Mouse (Mus musculus) hindbrain, embryonic 16.5 days (tissue): ENCODE measurements around the gene Rab7b. TPM values are rescaled to one million over a fixed set of nuclear protein-coding genes. Genes with fewer than 3 reads are reported as not detected.

Experiments used
- ATAC-seq: fragments of 200-750 bp; cut with Nextera tagmentation; 2 replicates; pipeline ENCODE4 v1.8.0; 2017; ENCODE audit warnings: moderate TSS enrichment, moderate library complexity
- H3K27ac ChIP-seq: fragments of 300-500 bp; sonication (generic); 2 replicates; pipeline ENCODE4 v1.5.1; 2014; ENCODE audit warnings: low read depth, mild to moderate bottlenecking, control low read depth, low read length, moderate library complexity
- H3K27me3 ChIP-seq: fragments of 300-500 bp; sonication (generic); replicated peaks from 2 replicates; pipeline ENCODE4 v1.6.1; 2014; ENCODE audit warnings: low read length; ENCODE audit not compliant: control insufficient read depth, insufficient read depth
- H3K36me3 ChIP-seq: fragments of 300-500 bp; sonication (generic); 2 replicates; pipeline ENCODE4 v1.6.1; 2014; ENCODE audit warnings: mild to moderate bottlenecking, low read length, moderate library complexity, mixed read lengths; ENCODE audit not compliant: control insufficient read depth, insufficient read depth
- H3K4me1 ChIP-seq: fragments of 300-500 bp; sonication (generic); 2 replicates; pipeline ENCODE4 v1.6.1; 2014; ENCODE audit warnings: low read depth, low read length; ENCODE audit not compliant: control insufficient read depth, insufficient read depth
- H3K4me2 ChIP-seq: fragments of 300-500 bp; sonication (generic); 2 replicates; pipeline ENCODE4 v1.6.1; 2014; ENCODE audit warnings: mild to moderate bottlenecking, low read length, control low read depth, moderate library complexity
- H3K4me3 ChIP-seq: fragments of 300-500 bp; sonication (generic); 2 replicates; pipeline ENCODE4 v1.5.1; 2014; ENCODE audit warnings: mild to moderate bottlenecking, low read length, control low read depth, moderate library complexity
- H3K9ac ChIP-seq: fragments of 300-500 bp; sonication (generic); 2 replicates; pipeline ENCODE4 v1.6.1; 2014; ENCODE audit warnings: low read depth, mild to moderate bottlenecking, control low read depth, low read length, moderate library complexity
- H3K9me3 ChIP-seq: fragments of 300-500 bp; sonication (generic); 2 replicates; pipeline ENCODE4 v1.6.1; 2014; ENCODE audit warnings: mild to moderate bottlenecking, low read length, moderate library complexity; ENCODE audit not compliant: control insufficient read depth
- WGBS: fragments of 180-500 bp; shearing (Covaris S2); extraction: QIAGEN DNeasy Blood & Tissue Kit; methylation state at CpG from one replicate; pipeline ENCODE4 v1.1.7; 2014; 5-methylcytosine and 5-hydroxymethylcytosine counted together
- polyA plus RNA-seq: library from polyadenylated mRNA; unstranded; fragments of >200 nt; fragmentation: Nextera tagmentation; extraction: Ambion mirVana; gene quantifications from 2 replicates; pipeline ENCODE4 v1.2.1, GENCODE M21; 2015

The Rab7b gene
- polyA plus RNA-seq, 1 experiment from 2014 or later = 1.1 TPM

DNA sequence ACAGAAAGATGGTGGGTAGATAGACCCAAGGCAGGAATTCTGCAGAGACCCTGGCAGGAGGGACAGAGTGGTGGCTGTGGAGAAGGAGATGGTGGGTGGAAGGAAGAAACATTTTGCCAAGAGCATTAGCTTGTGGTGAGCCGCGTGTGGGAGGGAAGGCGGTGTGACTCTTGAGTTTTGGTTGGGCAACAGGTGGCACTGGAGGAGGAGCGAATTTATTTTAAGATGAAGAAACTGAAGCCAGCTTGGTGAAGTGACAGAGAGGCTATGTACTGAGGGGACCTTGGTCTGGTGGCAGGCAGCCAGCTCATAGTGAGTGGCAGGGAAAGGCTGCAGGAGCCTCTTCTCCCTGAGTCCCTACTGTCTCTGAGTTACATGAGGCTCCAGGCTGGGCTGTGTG is 66.4 kb downstream of the Rab7b start:
- Histone ChIP-seq H3K9ac (no peak overlapping the region), H3K27ac (no peak overlapping the region)
- WGBS = 81% methylated on average over 4 of the region's 4 CpGs

DNA sequence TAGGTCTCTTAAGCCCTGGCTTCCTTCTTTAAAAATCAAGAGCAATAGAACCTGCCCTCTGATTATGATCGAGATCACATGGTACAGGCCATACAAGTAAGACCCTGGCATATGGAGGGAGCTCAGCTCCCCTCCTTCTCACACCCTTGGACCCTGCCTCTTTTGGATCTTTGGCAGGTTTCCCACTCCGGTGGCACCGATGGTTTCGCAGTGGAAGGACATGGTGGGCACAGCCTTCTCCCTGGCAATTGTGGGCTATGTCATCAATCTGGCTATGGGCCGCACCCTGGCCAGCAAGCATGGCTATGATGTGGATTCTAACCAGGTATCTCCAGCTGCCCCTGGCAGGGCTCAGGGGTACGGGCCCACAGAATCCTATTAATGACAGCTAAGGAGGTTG is 68.7 kb downstream of the Rab7b start:
- 84% methylated on average over 6 of the region's 6 CpGs for WGBS
- no peak overlapping the region for H3K4me3 ChIP-seq
- no peak overlapping the region for H3K9ac ChIP-seq
- H3K4me2 ChIP-seq = no peak overlapping the region
- H3K36me3 ChIP-seq = no peaks in the 10 kb centered on the region
- no peak overlapping the region for H3K27ac ChIP-seq
- H3K27me3 ChIP-seq = no peaks in the 10 kb centered on the region
- H3K9me3 ChIP-seq = no peaks in the 10 kb centered on the region
- no peak for ATAC-seq
- no peaks in the 10 kb centered on the region for H3K4me1 ChIP-seq

More for the DNA sequence above, 66.4 kb downstream of the Rab7b start:
- H3K4me1 ChIP-seq = peaks cover 3% of the 10 kb centered on the region; the same call in 1 of the 2 replicates
- H3K27me3 ChIP-seq = no peaks in the 10 kb centered on the region
- no peak for ATAC-seq
- H3K36me3 ChIP-seq = no peaks in the 10 kb centered on the region
- no peak overlapping the region for H3K4me2 ChIP-seq
- H3K4me3 ChIP-seq = no peak overlapping the region
- no peaks in the 10 kb centered on the region for H3K9me3 ChIP-seq

DNA sequence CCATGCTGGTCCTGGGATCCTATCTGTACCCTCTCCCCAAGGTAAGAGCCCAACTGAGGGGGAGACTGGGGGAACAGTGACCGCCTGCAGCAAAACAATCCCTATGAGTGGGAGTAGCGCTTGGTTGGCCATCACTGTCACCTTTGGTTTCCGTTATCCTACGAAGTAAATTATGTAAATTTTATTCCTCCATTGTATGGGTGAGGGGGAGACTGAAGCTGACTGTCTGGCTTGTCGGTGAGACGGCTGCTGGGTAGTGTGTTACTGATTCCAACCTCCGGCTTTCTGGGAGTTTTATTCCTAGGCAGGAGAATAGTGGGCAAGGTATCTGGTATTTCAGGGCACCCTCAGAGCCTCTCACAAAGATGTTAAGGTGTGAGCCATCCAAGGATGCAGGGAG is 70.3 kb downstream of the Rab7b start:
- Histone ChIP-seq H3K36me3 (no peaks in the 10 kb centered on the region), H3K9ac (no peak overlapping the region), H3K27ac (no peak overlapping the region), H3K4me3 (no peak overlapping the region), H3K4me2 (no peak overlapping the region), H3K9me3 (no peaks in the 10 kb centered on the region), H3K27me3 (no peaks in the 10 kb centered on the region), H3K4me1 (no peaks in the 10 kb centered on the region)
- ATAC-seq = no peak
- WGBS = 41% methylated on average over 7 of the region's 7 CpGs

DNA sequence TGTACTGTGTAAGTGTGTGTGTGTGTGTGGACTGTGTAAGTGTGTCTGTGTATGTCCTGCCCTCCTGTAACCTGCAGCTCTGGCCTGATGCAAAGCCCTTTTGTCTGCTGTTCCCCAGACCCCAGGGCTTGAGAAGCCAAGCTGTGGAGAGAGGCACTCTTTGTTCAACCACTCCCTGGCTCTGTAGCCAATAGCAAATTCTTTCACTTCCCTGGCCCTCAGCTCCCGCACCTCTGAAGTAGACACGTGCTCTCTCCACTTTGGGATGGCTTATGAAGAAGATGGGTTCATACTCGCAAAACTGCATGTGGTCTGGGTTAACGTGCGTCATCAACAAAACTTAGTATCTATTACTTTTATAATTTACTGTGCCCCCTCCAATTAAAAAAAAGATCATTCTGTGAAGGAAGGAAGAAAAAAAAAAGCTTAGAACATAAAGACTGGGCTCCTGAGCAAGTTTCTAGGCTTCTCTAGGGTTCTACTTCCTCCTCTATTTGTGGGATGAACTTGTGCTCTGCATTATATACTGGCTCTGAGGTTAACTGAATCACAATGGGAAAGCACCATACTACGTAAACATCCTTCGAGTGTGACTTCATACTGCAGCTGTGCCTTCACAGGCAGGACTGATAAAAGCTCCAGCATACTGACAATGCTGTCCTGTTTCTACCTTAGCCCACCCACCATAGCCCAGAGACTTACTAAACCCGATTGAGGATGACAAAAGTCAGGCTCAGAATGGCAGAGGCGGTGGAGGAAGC is 71.4 kb downstream of the Rab7b start:
- ATAC-seq = no peak

DNA sequence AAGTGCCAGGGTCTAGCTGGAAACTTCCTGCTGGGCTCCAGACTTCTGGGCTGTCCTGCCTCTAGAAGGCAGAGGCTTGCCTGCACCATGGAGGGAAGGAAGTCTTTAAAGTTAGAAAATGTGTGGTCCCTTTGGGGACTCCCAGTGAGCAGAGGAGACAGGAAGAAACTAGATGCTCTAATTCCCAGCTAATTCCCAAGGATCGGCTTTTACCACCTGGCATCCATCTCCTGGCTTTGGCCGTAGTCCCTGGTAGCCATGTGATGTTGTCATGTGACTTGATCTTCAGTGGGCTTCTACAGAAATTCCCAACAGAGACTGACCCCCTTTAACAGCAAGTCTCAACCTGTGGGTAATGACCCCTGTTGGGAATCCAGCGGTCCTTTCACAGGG is 71.9 kb downstream of the Rab7b start:
- no peak overlapping the region for H3K4me2 ChIP-seq
- no peaks in the 10 kb centered on the region for H3K9me3 ChIP-seq
- H3K4me3 ChIP-seq = no peak overlapping the region
- WGBS = 84% methylated on average over 3 of the region's 3 CpGs
- H3K4me1 ChIP-seq = peaks cover 1% of the 10 kb centered on the region; the same call in 1 of the 2 replicates
- H3K36me3 ChIP-seq = no peaks in the 10 kb centered on the region
- no peak overlapping the region for H3K9ac ChIP-seq
- ATAC-seq = no peak
- H3K27ac ChIP-seq = no peak overlapping the region
- H3K27me3 ChIP-seq = no peaks in the 10 kb centered on the region

More for the DNA sequence above, 71.4 kb downstream of the Rab7b start:
- H3K4me2 ChIP-seq = no peak overlapping the region
- H3K4me1 ChIP-seq = no peaks in the 10 kb centered on the region
- WGBS = 68% methylated on average over 9 of the region's 9 CpGs
- no peaks in the 10 kb centered on the region for H3K9me3 ChIP-seq
- H3K9ac ChIP-seq = no peak overlapping the region
- H3K36me3 ChIP-seq = no peaks in the 10 kb centered on the region
- no peak overlapping the region for H3K4me3 ChIP-seq
- H3K27me3 ChIP-seq = no peaks in the 10 kb centered on the region
- H3K27ac ChIP-seq = no peak overlapping the region

DNA sequence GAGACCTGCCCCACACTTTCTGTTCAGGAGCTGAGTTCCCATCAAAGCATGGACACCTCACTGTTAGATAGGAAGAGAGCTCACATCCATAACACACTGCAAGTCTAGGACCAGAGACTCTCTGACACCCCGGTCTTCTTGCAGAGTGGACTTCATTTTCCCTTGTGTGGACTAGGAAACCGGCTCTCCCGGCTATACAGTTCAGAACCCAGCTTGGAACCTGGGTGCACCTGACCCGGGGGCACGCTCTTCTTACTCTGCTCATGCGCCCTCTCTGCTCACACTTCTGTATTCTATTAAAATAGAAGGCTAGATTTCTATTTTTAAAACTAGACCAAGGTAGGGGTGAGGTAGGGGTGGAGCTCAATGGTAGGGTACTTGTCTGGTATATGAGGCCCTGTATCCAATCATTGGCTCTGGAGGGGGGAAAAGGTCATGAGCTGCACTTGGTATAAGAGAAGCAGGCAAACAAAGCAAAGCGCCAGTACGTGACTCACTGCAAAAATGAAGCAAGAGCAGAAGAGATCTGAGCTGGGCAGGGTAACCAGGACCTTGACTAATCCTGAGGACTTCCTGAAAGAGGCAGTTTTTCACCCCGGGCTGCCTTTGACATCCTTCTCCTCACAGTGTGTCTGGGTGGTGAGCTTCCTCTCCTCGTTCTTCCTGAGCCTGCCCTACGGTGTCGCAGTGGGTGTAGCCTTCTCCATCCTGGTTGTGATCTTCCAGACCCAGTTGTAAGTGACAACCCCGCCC is 72.8 kb downstream of the Rab7b start:
- no peaks in the 10 kb centered on the region for H3K9me3 ChIP-seq
- no peaks in the 10 kb centered on the region for H3K27me3 ChIP-seq
- H3K4me3 ChIP-seq = no peak overlapping the region
- no peak for ATAC-seq
- WGBS = 93% methylated on average over 13 of the region's 13 CpGs
- no peak overlapping the region for H3K4me2 ChIP-seq
- H3K9ac ChIP-seq = no peak overlapping the region
- no peak overlapping the region for H3K27ac ChIP-seq
- peaks cover 2% of the 10 kb centered on the region; the same call in 1 of the 2 replicates for H3K4me1 ChIP-seq
- H3K36me3 ChIP-seq = no peaks in the 10 kb centered on the region

DNA sequence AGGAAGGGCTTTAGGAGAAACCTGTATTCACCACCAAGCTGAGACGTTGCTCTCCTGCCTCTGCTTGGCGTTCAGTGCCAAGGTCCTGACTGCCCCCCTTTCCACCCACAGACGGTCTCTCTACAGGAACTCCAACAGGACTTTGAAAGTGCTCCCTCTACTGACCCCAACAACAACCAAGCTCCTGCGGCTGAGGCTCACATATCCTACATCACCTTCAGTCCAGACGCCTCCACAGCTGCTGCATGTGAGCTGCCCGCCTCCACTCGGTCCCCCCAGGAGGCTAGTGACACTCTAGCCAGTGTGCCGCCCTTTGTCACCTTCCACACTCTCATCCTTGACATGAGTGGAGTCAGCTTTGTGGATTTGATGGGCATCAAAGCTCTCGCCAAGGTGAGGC is 75.2 kb downstream of the Rab7b start:
- Histone ChIP-seq H3K9ac (no peak overlapping the region), H3K4me1 (peaks cover 2% of the 10 kb centered on the region; the same call in 1 of the 2 replicates), H3K4me2 (no peak overlapping the region), H3K9me3 (no peaks in the 10 kb centered on the region), H3K4me3 (no peak overlapping the region), H3K27me3 (no peaks in the 10 kb centered on the region), H3K36me3 (no peaks in the 10 kb centered on the region), H3K27ac (no peak overlapping the region)
- 57% methylated on average over 9 of the region's 9 CpGs for WGBS
- no peak for ATAC-seq

DNA sequence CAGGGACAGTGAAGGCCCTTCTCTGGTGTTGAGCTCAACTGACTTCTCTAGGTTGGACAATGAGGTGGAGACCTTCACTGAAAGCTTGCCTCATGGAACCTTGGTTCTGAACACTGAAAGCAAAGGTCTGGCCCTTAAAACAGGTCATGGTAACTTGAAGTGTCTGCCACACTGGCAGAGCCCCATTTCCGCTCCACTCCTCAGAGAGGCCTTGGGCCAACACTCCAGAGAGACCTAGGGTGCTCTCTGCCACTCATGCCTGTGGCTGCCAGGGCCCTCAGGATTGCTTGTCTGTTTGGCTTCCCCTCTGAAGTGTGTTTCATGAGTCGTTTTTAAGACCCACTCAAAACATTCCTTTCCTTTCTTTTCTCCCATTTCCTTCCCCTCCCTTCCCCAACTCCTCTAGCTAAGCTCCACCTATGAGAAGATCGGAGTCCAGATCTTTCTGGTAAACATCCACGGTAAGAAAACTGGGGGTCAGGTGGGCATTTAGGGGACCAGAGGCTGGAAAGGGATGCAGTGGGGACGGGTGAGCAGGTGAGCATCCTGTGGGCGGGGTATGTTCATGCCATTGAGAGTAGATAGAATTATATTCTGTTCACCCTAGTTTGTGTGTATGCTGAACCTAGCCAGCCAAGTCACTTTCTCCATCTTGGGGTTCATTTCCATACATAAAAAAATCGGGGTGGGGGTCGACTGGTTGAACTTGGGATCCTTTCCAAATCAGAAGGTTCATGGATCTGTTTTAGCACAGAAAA is 76.3 kb downstream of the Rab7b start:
- Histone ChIP-seq H3K4me3 (no peak overlapping the region), H3K4me2 (no peak overlapping the region), H3K27me3 (no peaks in the 10 kb centered on the region), H3K27ac (no peak overlapping the region), H3K4me1 (peaks cover 2% of the 10 kb centered on the region; the same call in 1 of the 2 replicates), H3K9me3 (no peaks in the 10 kb centered on the region), H3K9ac (no peak overlapping the region), H3K36me3 (no peaks in the 10 kb centered on the region)
- 64% methylated on average over 8 of the region's 8 CpGs for WGBS
- ATAC-seq = no peak
